Mouse (Mus musculus): ENCODE data around the gene Ccdc85c. TPM values are rescaled to one million over a fixed set of nuclear protein-coding genes. Genes with fewer than 3 reads are reported as not detected.
A peak's percentile ranks its signal among the peaks of the same experiment; 100 is the strongest.

The Ccdc85c gene
- polyA plus RNA-seq, 1 experiment from 2014 or later, result 4.2 TPM

- H3K4me2 ChIP-seq (ENCODE audit: low read depth, low read length), result no peak overlapping the region
- 65% methylated on average over 7 of the region's 7 CpGs for WGBS
- ATAC-seq (replicated peaks; ENCODE audit: extremely low read depth, insufficient read depth, low FRiP score), result no peak; the same call in 1 of the 2 replicates
- no peaks in the 10 kb centered on the region for H3K9me3 ChIP-seq (replicated peaks; ENCODE audit: control insufficient read depth, low read length)
- no peak overlapping the region for H3K4me3 ChIP-seq (ENCODE audit: low read length)
- H3K27ac ChIP-seq (ENCODE audit: low read length), result no peak overlapping the region
- no peaks in the 10 kb centered on the region for H3K36me3 ChIP-seq (ENCODE audit: control insufficient read depth, insufficient read depth)
- H3K27me3 ChIP-seq (ENCODE audit: control insufficient read depth, insufficient read depth, low read length), result no peaks in the 10 kb centered on the region
- H3K9ac ChIP-seq (ENCODE audit: low read length), result no peak overlapping the region
- H3K4me1 ChIP-seq (ENCODE audit: control insufficient read depth, insufficient read depth, low read length), result peaks cover 52% of the 10 kb centered on the region
Measured at GRCm38 (mm10) chr12:108264918-108265317, 10.3 kb downstream of the Ccdc85c start.

- H3K4me3 ChIP-seq (ENCODE audit: low read length), result no peak overlapping the region
- H3K4me2 ChIP-seq (ENCODE audit: low read depth, low read length), result no peak overlapping the region
- H3K27ac ChIP-seq (ENCODE audit: low read length), result no peak overlapping the region
- no peaks in the 10 kb centered on the region for H3K36me3 ChIP-seq (ENCODE audit: control insufficient read depth, insufficient read depth)
- no peak for ATAC-seq (replicated peaks; ENCODE audit: extremely low read depth, insufficient read depth, low FRiP score)
- 74% methylated on average over 12 of the region's 12 CpGs for WGBS
- H3K27me3 ChIP-seq (ENCODE audit: control insufficient read depth, insufficient read depth, low read length), result no peaks in the 10 kb centered on the region
- H3K9ac ChIP-seq (ENCODE audit: low read length), result no peak overlapping the region
- peaks cover 42% of the 10 kb centered on the region for H3K4me1 ChIP-seq (ENCODE audit: control insufficient read depth, insufficient read depth, low read length)
- H3K9me3 ChIP-seq (replicated peaks; ENCODE audit: control insufficient read depth, low read length), result no peaks in the 10 kb centered on the region
Measured at GRCm38 (mm10) chr12:108260950-108261349, 14.3 kb downstream of the Ccdc85c start.

- Histone ChIP-seq H3K9me3 (replicated peaks; ENCODE audit: control insufficient read depth, low read length) (no peaks in the 10 kb centered on the region), H3K4me1 (ENCODE audit: control insufficient read depth, insufficient read depth, low read length) (peaks cover 37% of the 10 kb centered on the region), H3K27ac (ENCODE audit: low read length) (no peak overlapping the region), H3K9ac (ENCODE audit: low read length) (no peak overlapping the region), H3K4me2 (ENCODE audit: low read depth, low read length) (no peak overlapping the region), H3K27me3 (ENCODE audit: control insufficient read depth, insufficient read depth, low read length) (no peaks in the 10 kb centered on the region), H3K4me3 (ENCODE audit: low read length) (no peak overlapping the region), H3K36me3 (ENCODE audit: control insufficient read depth, insufficient read depth) (no peaks in the 10 kb centered on the region)
- WGBS, result 89% methylated on average over 24 of the region's 24 CpGs
- ATAC-seq (replicated peaks; ENCODE audit: extremely low read depth, insufficient read depth, low FRiP score), result no peak
Measured at GRCm38 (mm10) chr12:108259322-108260049, 15.7 kb downstream of the Ccdc85c start.

GRCm38 (mm10) chr12:108256734-108257133 is 18.5 kb downstream of the Ccdc85c start:
- no peak overlapping the region for H3K4me3 ChIP-seq (ENCODE audit: low read length)
- 25% methylated on average over 10 of the region's 10 CpGs for WGBS
- no peak overlapping the region for H3K9ac ChIP-seq (ENCODE audit: low read length)
- peaks cover 46% of the 10 kb centered on the region for H3K4me1 ChIP-seq (ENCODE audit: control insufficient read depth, insufficient read depth, low read length)
- no peak for ATAC-seq (replicated peaks; ENCODE audit: extremely low read depth, insufficient read depth, low FRiP score)
- no peaks in the 10 kb centered on the region for H3K27me3 ChIP-seq (ENCODE audit: control insufficient read depth, insufficient read depth, low read length)
- no peak overlapping the region for H3K27ac ChIP-seq (ENCODE audit: low read length)
- H3K36me3 ChIP-seq (ENCODE audit: control insufficient read depth, insufficient read depth), result no peaks in the 10 kb centered on the region
- no peak overlapping the region for H3K4me2 ChIP-seq (ENCODE audit: low read depth, low read length)
- H3K9me3 ChIP-seq (replicated peaks; ENCODE audit: control insufficient read depth, low read length), result no peaks in the 10 kb centered on the region

GRCm38 (mm10) chr12:108255960-108256359 is 19.3 kb downstream of the Ccdc85c start:
- no peak for ATAC-seq (replicated peaks; ENCODE audit: extremely low read depth, insufficient read depth, low FRiP score)
- WGBS, result 22% methylated on average over 5 of the region's 5 CpGs
- Histone ChIP-seq H3K4me3 (ENCODE audit: low read length) (no peak overlapping the region), H3K27ac (ENCODE audit: low read length) (peak overlapping the region; percentile 61), H3K9me3 (replicated peaks; ENCODE audit: control insufficient read depth, low read length) (no peaks in the 10 kb centered on the region), H3K4me2 (ENCODE audit: low read depth, low read length) (no peak overlapping the region), H3K9ac (ENCODE audit: low read length) (0 out of 2 replicates have a peak overlapping the region, but pooled peaks have one; percentile 19), H3K4me1 (ENCODE audit: control insufficient read depth, insufficient read depth, low read length) (peaks cover 49% of the 10 kb centered on the region), H3K27me3 (ENCODE audit: control insufficient read depth, insufficient read depth, low read length) (no peaks in the 10 kb centered on the region), H3K36me3 (ENCODE audit: control insufficient read depth, insufficient read depth) (no peaks in the 10 kb centered on the region)

- no peaks in the 10 kb centered on the region for H3K36me3 ChIP-seq (ENCODE audit: control insufficient read depth, insufficient read depth)
- WGBS, result 8% methylated on average over 8 of the region's 8 CpGs
- peaks cover 50% of the 10 kb centered on the region for H3K4me1 ChIP-seq (ENCODE audit: control insufficient read depth, insufficient read depth, low read length)
- H3K4me3 ChIP-seq (ENCODE audit: low read length), result no peak overlapping the region
- H3K27me3 ChIP-seq (ENCODE audit: control insufficient read depth, insufficient read depth, low read length), result no peaks in the 10 kb centered on the region
- ATAC-seq (replicated peaks; ENCODE audit: extremely low read depth, insufficient read depth, low FRiP score), result no peak
- no peaks in the 10 kb centered on the region for H3K9me3 ChIP-seq (replicated peaks; ENCODE audit: control insufficient read depth, low read length)
- H3K4me2 ChIP-seq (ENCODE audit: low read depth, low read length), result 0 out of 2 replicates have a peak overlapping the region, but pooled peaks have one; percentile 24
- H3K27ac ChIP-seq (ENCODE audit: low read length), result peak overlapping the region; percentile 71
- peak overlapping the region; percentile 52; the same call in 1 of the 2 replicates for H3K9ac ChIP-seq (ENCODE audit: low read length)
Measured at GRCm38 (mm10) chr12:108255511-108255919, 19.7 kb downstream of the Ccdc85c start.

- ATAC-seq (replicated peaks; ENCODE audit: extremely low read depth, insufficient read depth, low FRiP score), result no peak
- WGBS, result 63% methylated on average over 12 of the region's 12 CpGs
- H3K27ac ChIP-seq (ENCODE audit: low read length), result no peak overlapping the region
- H3K4me3 ChIP-seq (ENCODE audit: low read length), result no peak overlapping the region
- H3K4me2 ChIP-seq (ENCODE audit: low read depth, low read length), result no peak overlapping the region
- H3K9me3 ChIP-seq (replicated peaks; ENCODE audit: control insufficient read depth, low read length), result no peaks in the 10 kb centered on the region
- no peak overlapping the region for H3K9ac ChIP-seq (ENCODE audit: low read length)
- no peaks in the 10 kb centered on the region for H3K27me3 ChIP-seq (ENCODE audit: control insufficient read depth, insufficient read depth, low read length)
- H3K4me1 ChIP-seq (ENCODE audit: control insufficient read depth, insufficient read depth, low read length), result peaks cover 67% of the 10 kb centered on the region
- H3K36me3 ChIP-seq (ENCODE audit: control insufficient read depth, insufficient read depth), result no peaks in the 10 kb centered on the region
Measured at GRCm38 (mm10) chr12:108253042-108253441, 22.2 kb downstream of the Ccdc85c start.

- Histone ChIP-seq H3K9ac (ENCODE audit: low read length) (peak overlapping the region; percentile 1; the same call in 1 of the 2 replicates), H3K27ac (ENCODE audit: low read length) (peak overlapping the region; percentile 5), H3K27me3 (ENCODE audit: control insufficient read depth, insufficient read depth, low read length) (no peaks in the 10 kb centered on the region), H3K9me3 (replicated peaks; ENCODE audit: control insufficient read depth, low read length) (no peaks in the 10 kb centered on the region), H3K4me1 (ENCODE audit: control insufficient read depth, insufficient read depth, low read length) (peaks cover 69% of the 10 kb centered on the region), H3K36me3 (ENCODE audit: control insufficient read depth, insufficient read depth) (no peaks in the 10 kb centered on the region), H3K4me3 (ENCODE audit: low read length) (no peak overlapping the region), H3K4me2 (ENCODE audit: low read depth, low read length) (no peak overlapping the region)
- 66% methylated on average over 15 of the region's 15 CpGs for WGBS
- ATAC-seq (replicated peaks; ENCODE audit: extremely low read depth, insufficient read depth, low FRiP score), result no peak
Measured at GRCm38 (mm10) chr12:108251825-108252542, 23.2 kb downstream of the Ccdc85c start.

All from heart, embryonic 16.5 days (tissue).